Mouse (Mus musculus): ENCODE results near the gene Prx.

Gene Prx

DNA sequence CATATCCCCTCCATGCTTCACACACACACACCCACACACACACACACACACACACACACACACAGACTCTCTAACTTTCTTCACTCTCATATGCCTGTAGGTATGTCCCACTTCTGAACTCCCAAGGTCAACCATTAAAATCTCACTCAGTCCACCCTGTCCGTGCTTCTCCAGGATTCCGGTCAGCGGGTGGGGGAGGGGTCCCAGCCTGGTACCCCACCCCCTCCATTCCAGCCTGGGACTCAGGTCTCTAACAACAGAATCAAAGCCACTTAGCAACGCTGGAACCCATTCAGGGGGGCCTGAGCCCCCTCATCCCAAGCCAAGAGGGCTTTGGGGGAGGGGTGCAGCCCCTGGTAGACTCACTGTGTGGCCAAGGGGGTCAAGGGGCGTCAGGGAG, 23.8 kb downstream of the Prx start, which contains the start of gene Hipk4:
Gene Hipk4 (plus strand): TSS at position 301 of the 400 bp plus-strand sequence.
- DNase-seq (ENCODE audit: low read depth, low spot score), result no peak

DNA sequence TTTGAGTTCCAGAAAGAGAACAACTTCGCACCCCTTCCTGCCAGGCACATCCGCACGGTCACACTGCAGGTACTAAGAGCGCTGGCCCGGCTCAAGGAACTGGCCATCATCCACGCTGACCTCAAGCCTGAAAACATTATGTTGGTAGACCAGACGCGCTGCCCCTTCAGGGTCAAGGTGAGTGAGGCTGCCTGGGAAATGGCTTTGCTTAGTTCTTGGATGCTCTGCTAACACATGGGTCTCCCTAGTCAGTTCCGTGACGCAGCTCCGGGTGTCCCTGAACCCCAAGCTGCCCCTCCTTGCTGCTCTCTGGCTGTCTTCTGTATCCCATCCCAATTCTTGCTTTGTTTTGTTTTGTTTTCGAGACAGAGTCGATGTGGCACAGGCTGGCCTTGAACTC, 24.7 kb downstream of the Prx start:
- H3K36me3 ChIP-seq (ENCODE audit: control insufficient read depth, insufficient read depth, low read length, poor library complexity, severe bottlenecking), result no peaks in the 10 kb centered on the region
- H3K27me3 ChIP-seq (ENCODE audit: control insufficient read depth, insufficient read depth, low read length, poor library complexity, severe bottlenecking), result no peaks in the 10 kb centered on the region
- no peak for DNase-seq (ENCODE audit: low read depth, low spot score)

More for the DNA sequence above, 23.8 kb downstream of the Prx start, which contains the start of gene Hipk4:
- Histone ChIP-seq H3K36me3 (ENCODE audit: control insufficient read depth, insufficient read depth, low read length, poor library complexity, severe bottlenecking) (no peaks in the 10 kb centered on the region), H3K27me3 (ENCODE audit: control insufficient read depth, insufficient read depth, low read length, poor library complexity, severe bottlenecking) (no peaks in the 10 kb centered on the region)

DNA sequence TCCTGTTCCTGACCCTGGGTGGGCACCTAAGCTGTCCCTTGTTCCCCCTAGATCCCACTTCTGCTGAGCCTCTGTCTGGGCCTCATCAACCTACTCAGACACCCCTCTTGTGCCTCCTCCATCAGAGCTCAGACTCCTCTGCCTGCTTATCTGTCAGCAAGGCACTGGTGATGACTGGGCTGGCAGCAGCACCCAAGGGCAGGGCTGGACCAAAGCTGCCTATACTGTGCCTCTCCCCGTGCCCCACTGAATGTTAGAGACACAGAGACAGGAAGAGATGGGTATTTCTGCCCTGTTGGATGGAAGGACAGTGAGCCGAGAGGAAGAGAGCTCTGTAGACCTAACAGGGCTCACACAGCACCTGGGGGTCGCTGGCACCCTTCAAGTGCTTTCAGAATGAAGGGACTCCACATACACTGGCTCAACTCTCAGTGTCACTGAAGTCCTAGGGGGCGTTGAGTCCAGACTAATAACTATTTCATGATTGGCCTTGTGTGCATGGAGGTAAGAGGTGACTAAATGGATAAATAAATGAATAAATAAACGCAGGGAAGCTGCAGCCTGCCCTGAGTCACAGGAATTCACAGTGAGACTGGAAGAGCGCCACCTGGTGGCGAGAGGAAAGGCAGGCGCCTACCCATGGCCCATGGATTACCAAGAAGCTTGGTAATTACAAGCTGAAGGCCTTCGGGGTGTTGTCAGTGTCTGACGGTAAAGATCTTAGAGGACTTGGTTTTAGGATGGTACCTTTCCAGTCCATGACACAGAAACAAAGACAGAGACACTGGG, 27.1 kb downstream of the Prx start:
- no peaks in the 10 kb centered on the region for H3K36me3 ChIP-seq (ENCODE audit: control insufficient read depth, insufficient read depth, low read length, poor library complexity, severe bottlenecking)
- no peaks in the 10 kb centered on the region for H3K27me3 ChIP-seq (ENCODE audit: control insufficient read depth, insufficient read depth, low read length, poor library complexity, severe bottlenecking)
- DNase-seq (ENCODE audit: low read depth, low spot score), result peak; percentile 87

DNA sequence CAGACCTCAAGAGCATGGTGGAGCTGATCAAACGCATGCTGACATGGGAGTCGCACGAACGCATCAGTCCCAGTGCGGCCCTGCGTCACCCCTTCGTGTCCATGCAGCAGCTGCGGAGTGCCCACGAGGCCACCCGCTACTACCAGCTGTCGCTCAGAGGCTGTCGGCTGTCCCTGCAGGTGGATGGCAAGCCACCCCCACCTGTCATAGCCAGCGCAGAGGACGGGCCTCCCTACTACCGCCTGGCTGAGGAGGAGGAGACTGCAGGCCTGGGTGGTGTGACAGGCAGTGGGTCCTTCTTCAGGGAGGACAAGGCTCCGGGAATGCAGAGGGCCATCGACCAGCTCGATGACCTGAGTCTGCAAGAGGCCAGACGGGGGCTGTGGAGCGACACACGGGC, 29.9 kb downstream of the Prx start:
- Histone ChIP-seq H3K36me3 (ENCODE audit: control insufficient read depth, insufficient read depth, low read length, poor library complexity, severe bottlenecking) (peaks cover 6% of the 10 kb centered on the region; the same call in 1 of the 2 replicates), H3K27me3 (ENCODE audit: control insufficient read depth, insufficient read depth, low read length, poor library complexity, severe bottlenecking) (no peaks in the 10 kb centered on the region)
- no peak for DNase-seq (ENCODE audit: low read depth, low spot score)

DNA sequence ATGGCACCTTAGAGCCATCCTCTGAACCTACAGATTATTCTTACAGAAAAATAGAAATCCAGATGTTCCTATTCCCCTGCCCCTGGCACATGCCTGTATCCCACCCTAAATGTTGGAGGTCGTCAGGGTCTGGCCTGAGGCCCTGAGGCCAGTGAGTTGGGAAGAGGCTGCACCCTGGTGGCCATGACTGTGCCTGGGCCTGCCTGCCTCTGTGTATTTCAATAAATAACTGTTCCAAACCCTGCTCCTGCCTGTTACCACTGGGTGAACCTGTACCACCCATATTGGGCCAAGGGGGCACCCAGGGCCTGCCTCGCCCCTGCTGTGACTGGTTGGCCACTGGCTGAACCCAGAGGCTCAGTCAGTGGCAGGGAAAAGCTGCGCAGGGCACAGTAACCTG, 31.8 kb downstream of the Prx start:
- H3K36me3 ChIP-seq (ENCODE audit: control insufficient read depth, insufficient read depth, low read length, poor library complexity, severe bottlenecking), result peaks cover 11% of the 10 kb centered on the region
- H3K27me3 ChIP-seq (ENCODE audit: control insufficient read depth, insufficient read depth, low read length, poor library complexity, severe bottlenecking), result no peaks in the 10 kb centered on the region
- DNase-seq (ENCODE audit: low read depth, low spot score), result no peak

DNA sequence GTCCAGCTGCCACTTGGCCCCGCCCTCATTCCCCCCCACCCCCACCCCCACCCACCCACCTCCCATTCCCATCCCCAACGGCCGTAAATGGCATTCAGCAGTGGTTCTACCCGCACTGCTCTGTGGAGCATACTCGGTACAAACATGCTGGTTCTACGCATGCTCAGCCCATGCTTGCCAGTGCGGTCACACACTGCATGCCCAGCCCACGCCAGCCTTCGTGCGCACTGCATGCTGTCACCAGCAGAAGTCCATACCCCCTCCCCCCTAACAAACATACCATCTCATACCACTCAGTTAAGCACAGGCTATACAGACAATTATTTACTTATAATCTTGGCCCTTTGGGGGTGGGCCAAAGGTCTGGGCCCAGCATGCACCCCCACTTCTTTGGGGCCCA, 32.6 kb downstream of the Prx start:
- no peak for DNase-seq (ENCODE audit: low read depth, low spot score)

DNA sequence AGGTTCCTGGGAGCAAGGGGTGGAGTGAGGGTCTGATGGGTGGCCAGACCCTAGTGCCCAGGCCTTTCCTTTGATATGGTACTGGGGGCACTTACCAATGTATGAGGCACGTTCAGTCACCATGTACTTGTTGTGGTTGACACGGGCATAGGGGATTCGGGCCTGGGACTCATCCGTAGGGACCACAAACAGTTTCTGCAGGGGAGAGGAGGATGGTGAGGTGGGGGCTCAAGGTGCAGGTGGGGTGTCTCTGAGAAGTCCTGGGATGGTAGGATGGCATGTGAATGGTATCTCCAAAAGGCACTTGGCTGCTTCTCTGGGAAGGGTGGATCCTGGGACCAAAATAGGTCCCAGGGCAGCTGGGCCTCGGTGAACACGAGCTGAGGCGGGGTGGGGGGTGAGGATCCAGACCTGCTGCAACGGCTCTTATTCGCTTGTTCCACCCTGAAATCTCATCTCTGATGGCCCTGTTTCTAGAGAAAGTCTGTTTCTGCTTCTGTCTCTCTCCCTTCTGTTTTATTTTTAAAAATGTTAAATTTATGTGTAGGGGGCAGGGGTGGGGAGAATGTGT, 33.4 kb downstream of the Prx start:
- no peak for DNase-seq (ENCODE audit: low read depth, low spot score)
- peaks cover 15% of the 10 kb centered on the region for H3K36me3 ChIP-seq (ENCODE audit: control insufficient read depth, insufficient read depth, low read length, poor library complexity, severe bottlenecking)
- H3K27me3 ChIP-seq (ENCODE audit: control insufficient read depth, insufficient read depth, low read length, poor library complexity, severe bottlenecking), result no peaks in the 10 kb centered on the region

More for the DNA sequence above, 32.6 kb downstream of the Prx start:
- peaks cover 15% of the 10 kb centered on the region for H3K36me3 ChIP-seq (ENCODE audit: control insufficient read depth, insufficient read depth, low read length, poor library complexity, severe bottlenecking)
- H3K27me3 ChIP-seq (ENCODE audit: control insufficient read depth, insufficient read depth, low read length, poor library complexity, severe bottlenecking), result no peaks in the 10 kb centered on the region

DNA sequence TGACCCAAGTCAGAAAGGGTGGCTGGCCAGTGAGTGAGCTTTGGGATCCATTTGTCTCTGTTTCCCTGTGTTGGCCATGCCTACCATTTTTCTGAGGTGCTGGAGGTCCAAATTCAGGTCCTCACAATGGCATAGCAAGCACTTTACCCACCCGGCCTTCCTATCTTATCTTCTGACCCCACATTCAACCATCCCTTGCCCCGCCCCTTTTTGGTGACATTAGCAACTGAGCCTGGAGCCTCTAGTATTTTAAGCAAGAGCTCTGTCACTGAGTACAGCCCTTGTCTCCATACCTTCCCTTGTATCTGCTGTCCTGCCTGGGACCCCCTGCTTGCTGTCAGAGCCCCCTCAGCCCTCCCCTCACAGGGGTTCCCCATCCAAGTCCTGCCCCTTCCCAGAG, 36.3 kb downstream of the Prx start:
- H3K36me3 ChIP-seq (ENCODE audit: control insufficient read depth, insufficient read depth, low read length, poor library complexity, severe bottlenecking), result peaks cover 15% of the 10 kb centered on the region
- H3K27me3 ChIP-seq (ENCODE audit: control insufficient read depth, insufficient read depth, low read length, poor library complexity, severe bottlenecking), result no peaks in the 10 kb centered on the region
- no peak for DNase-seq (ENCODE audit: low read depth, low spot score)

DNA sequence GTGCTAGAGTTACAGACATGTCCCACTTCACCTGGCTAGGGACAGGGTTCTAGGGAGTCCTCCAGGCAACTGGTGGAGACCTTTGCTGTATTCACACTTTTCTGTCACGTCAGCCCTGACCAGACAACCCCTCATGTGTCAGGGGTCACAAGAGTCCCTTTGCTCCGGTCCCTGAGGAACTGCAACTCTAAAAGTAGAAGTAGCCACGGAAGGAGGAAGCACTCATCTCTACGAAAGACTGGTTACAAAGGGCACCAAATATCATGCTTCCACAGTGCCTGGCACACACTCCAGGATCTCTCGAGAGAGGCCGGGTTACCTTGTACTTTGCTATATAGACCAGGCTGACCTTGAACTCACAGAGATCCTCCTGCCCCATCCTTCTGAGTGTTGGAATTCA, 37.5 kb downstream of the Prx start:
- no peaks in the 10 kb centered on the region for H3K27me3 ChIP-seq (ENCODE audit: control insufficient read depth, insufficient read depth, low read length, poor library complexity, severe bottlenecking)
- H3K36me3 ChIP-seq (ENCODE audit: control insufficient read depth, insufficient read depth, low read length, poor library complexity, severe bottlenecking), result peaks cover 14% of the 10 kb centered on the region
- DNase-seq (ENCODE audit: low read depth, low spot score), result peak; percentile 31

DNA sequence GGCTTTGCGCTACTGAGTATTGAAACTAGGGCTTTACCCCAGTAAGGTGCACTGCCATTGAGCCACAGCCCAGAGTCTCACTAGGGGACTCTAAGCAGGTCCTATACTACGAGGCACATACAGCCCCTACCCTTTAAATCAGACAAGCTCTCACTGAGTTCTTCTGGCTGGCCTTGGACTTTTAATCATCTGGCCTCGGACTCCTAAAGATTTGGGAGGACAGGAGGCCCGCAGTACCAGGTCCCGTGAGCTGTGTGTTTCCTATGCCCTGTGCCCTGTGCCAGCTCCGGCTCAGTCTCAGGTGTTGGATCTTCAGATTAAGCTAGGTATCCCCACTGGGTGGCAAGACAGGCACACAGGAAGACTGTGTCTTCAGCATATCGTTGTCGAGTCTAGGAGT, 38.9 kb downstream of the Prx start:
- Histone ChIP-seq H3K36me3 (ENCODE audit: control insufficient read depth, insufficient read depth, low read length, poor library complexity, severe bottlenecking) (peaks cover 9% of the 10 kb centered on the region; the same call in 1 of the 2 replicates), H3K27me3 (ENCODE audit: control insufficient read depth, insufficient read depth, low read length, poor library complexity, severe bottlenecking) (no peaks in the 10 kb centered on the region)
- DNase-seq (ENCODE audit: low read depth, low spot score), result no peak

DNA sequence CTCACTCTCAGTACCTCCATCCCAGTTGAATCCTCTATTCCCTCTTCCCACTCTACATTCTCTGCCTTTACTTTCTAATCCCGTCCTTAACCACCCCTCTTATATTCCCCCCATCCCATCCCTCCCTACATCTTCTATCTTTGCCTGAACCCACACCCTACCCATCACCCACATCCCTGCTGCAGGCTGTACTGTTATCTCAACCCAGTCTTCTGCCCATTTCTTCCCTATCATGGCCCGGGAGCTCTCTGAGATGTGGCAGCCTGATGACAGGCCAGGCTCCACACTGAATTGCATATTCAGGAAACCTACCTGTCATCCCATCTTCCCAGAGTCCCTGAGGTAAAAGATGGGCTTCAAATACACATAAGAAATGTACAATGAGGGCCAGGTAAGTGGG, 39.7 kb downstream of the Prx start:
- DNase-seq (ENCODE audit: low read depth, low spot score), result no peak
- peaks cover 9% of the 10 kb centered on the region; the same call in 1 of the 2 replicates for H3K36me3 ChIP-seq (ENCODE audit: control insufficient read depth, insufficient read depth, low read length, poor library complexity, severe bottlenecking)
- H3K27me3 ChIP-seq (ENCODE audit: control insufficient read depth, insufficient read depth, low read length, poor library complexity, severe bottlenecking), result no peaks in the 10 kb centered on the region

DNA sequence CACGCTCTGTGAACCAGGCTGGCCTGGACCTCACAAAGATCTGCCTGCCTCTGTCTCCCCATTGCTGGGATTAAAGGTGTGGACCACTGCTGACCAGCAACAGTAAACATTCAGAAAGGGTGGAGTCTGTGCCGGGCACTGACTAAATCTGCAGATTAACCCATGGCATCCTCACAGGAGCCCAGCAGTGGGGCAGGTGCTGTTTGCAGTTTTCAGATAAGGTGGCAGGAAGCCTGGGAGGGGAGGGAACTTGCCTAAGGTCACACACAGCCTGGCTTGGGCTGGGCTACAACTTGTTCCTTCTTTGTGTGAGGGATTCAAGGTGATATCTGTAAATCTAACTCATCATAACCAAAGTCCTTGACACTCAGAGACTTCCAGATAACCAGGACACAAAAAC, 41.4 kb downstream of the Prx start:
- H3K27me3 ChIP-seq (ENCODE audit: control insufficient read depth, insufficient read depth, low read length, poor library complexity, severe bottlenecking), result no peaks in the 10 kb centered on the region
- no peak for DNase-seq (ENCODE audit: low read depth, low spot score)
- peaks cover 5% of the 10 kb centered on the region; the same call in 1 of the 2 replicates for H3K36me3 ChIP-seq (ENCODE audit: control insufficient read depth, insufficient read depth, low read length, poor library complexity, severe bottlenecking)

DNA sequence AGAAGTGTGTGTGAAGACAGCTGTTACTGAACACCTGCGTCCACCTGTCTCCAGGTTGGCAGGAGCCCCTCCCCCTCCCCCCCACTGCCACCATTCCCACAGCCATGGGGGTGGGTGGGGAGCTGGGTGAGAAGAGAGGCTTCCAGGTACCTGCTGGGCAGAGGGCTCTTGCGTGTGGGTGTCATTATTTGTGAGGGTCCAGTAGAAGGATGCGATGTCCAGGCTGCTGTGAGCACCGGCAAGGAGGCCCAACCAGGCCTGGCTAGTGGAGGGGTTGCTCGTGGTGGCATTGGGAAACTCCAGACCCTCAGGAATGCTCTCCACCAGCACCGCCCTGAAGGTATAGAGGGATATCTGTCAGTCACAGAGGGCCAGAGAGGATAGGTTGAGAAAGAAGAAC, 41.8 kb downstream of the Prx start:
- no peak for DNase-seq (ENCODE audit: low read depth, low spot score)
- H3K36me3 ChIP-seq (ENCODE audit: control insufficient read depth, insufficient read depth, low read length, poor library complexity, severe bottlenecking), result peaks cover 3% of the 10 kb centered on the region; the same call in 1 of the 2 replicates
- H3K27me3 ChIP-seq (ENCODE audit: control insufficient read depth, insufficient read depth, low read length, poor library complexity, severe bottlenecking), result no peaks in the 10 kb centered on the region

DNA sequence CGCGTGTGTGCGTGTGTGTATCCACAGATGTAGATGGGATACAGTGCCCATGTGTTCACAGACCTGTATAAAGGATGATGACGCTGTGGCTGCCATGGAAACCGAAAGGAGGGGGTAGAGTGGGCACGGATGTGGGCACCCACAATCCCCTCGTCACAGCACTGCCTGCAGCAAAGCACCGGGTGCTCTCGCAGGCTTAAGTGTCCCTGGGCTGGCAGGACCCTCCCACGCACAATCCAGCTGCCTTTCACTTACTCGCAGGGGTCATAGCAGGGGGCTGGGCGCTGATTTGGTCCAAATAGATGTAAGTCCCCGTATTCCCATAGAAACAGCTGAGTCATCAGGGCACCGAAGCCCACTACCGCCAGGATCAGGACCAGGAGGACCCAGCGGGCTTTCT, 42.3 kb downstream of the Prx start:
- Histone ChIP-seq H3K27me3 (ENCODE audit: control insufficient read depth, insufficient read depth, low read length, poor library complexity, severe bottlenecking) (no peaks in the 10 kb centered on the region), H3K36me3 (ENCODE audit: control insufficient read depth, insufficient read depth, low read length, poor library complexity, severe bottlenecking) (no peaks in the 10 kb centered on the region)
- peak; percentile 91 for DNase-seq (ENCODE audit: low read depth, low spot score)

DNA sequence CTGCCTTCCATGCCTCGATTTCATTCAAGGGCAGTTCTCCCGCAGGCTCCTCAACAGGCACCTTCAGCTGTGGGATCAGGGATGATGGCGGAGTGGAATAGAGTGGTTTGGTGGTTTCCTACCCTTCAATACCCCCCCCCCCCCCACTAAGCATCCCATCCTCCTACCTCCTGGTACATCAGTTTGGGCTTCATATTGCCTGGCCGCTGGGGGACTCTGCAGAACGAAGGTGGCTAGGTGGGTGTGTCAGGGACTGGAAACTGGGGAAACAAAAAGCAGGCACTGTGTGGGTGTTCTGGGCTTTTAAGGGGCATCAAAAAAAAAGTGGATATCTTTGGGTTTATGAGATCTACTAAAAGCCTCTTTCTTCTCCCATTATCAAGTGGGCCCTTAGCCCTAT, 42.8 kb downstream of the Prx start:
- Histone ChIP-seq H3K27me3 (ENCODE audit: control insufficient read depth, insufficient read depth, low read length, poor library complexity, severe bottlenecking) (no peaks in the 10 kb centered on the region), H3K36me3 (ENCODE audit: control insufficient read depth, insufficient read depth, low read length, poor library complexity, severe bottlenecking) (no peaks in the 10 kb centered on the region)
- DNase-seq (ENCODE audit: low read depth, low spot score), result no peak

Measured in splenic B cell, adult 2 months (primary cell).